Mouse (Mus musculus) kidney, embryonic 14.5 days (tissue): ENCODE measurements at regions not wholly inside any gene's neighbourhood (a gene's known extent, or its start where the extent isn't known, plus 50 kb on each side); places are given as distances from the start of the nearest gene placed in this dataset.
A peak's percentile ranks its signal among the peaks of the same experiment; 100 is the strongest.

Experiments
- ATAC-seq: fragments of 200-750 bp; cut with Nextera tagmentation; 2 replicates; pipeline ENCODE4 v1.8.0; 2017; ENCODE audit warnings: moderate number of reproducible peaks, mild to moderate bottlenecking, moderate TSS enrichment, moderate library complexity; ENCODE audit not compliant: low FRiP score, low TSS enrichment
- H3K27ac ChIP-seq: fragments of 300-500 bp; sonication (generic); 2 replicates; pipeline ENCODE4 v1.5.1; 2014; ENCODE audit warnings: low read depth, mild to moderate bottlenecking, low read length, moderate library complexity, mixed read lengths
- H3K27me3 ChIP-seq: fragments of 300-500 bp; sonication (generic); 2 replicates; pipeline ENCODE4 v1.6.1; 2014; ENCODE audit warnings: mild to moderate bottlenecking, low read length; ENCODE audit not compliant: control insufficient read depth, insufficient read depth
- H3K36me3 ChIP-seq: fragments of 300-500 bp; sonication (generic); 2 replicates; pipeline ENCODE4 v1.6.1; 2014; ENCODE audit warnings: low read length, mixed read lengths; ENCODE audit not compliant: control insufficient read depth, insufficient read depth
- H3K4me1 ChIP-seq: fragments of 300-500 bp; sonication (generic); 2 replicates; pipeline ENCODE4 v1.6.1; 2014; ENCODE audit warnings: low read length, mixed read lengths; ENCODE audit not compliant: control insufficient read depth, insufficient read depth
- H3K4me2 ChIP-seq: fragments of 300-500 bp; sonication (generic); replicated peaks from 2 replicates; pipeline ENCODE4 v1.6.1; 2014; ENCODE audit warnings: low read depth, mild to moderate bottlenecking, low read length
- H3K4me3 ChIP-seq: fragments of 300-500 bp; sonication (generic); 2 replicates; pipeline ENCODE4 v1.5.1; 2014; ENCODE audit warnings: mild to moderate bottlenecking, low read length
- H3K9ac ChIP-seq: fragments of 300-500 bp; sonication (generic); 2 replicates; pipeline ENCODE4 v1.6.1; 2014; ENCODE audit warnings: low read depth, mild to moderate bottlenecking, low read length, moderate library complexity
- H3K9me3 ChIP-seq: fragments of 300-500 bp; sonication (generic); 2 replicates; pipeline ENCODE4 v1.6.1; 2016; ENCODE audit warnings: low read length; ENCODE audit not compliant: control insufficient read depth
- WGBS: fragments of 180-500 bp; shearing (Covaris S2); extraction: QIAGEN DNeasy Blood & Tissue Kit; methylation state at CpG from one replicate; pipeline ENCODE4 v1.1.7; 2014; 5-methylcytosine and 5-hydroxymethylcytosine counted together

- H3K4me2 ChIP-seq: no peak overlapping the region
- H3K4me1 ChIP-seq: no peaks in the 10 kb centered on the region
- H3K36me3 ChIP-seq: no peaks in the 10 kb centered on the region
- 79% methylated on average over 4 of the region's 4 CpGs for WGBS
- no peak for ATAC-seq
- no peak overlapping the region for H3K27ac ChIP-seq
- no peak overlapping the region for H3K4me3 ChIP-seq
- no peaks in the 10 kb centered on the region for H3K9me3 ChIP-seq
- H3K9ac ChIP-seq: no peak overlapping the region
- no peaks in the 10 kb centered on the region for H3K27me3 ChIP-seq
Observed at GRCm38 (mm10) chr13:78717686-78718431, 518.3 kb upstream of the Nr2f1 start.

DNA sequence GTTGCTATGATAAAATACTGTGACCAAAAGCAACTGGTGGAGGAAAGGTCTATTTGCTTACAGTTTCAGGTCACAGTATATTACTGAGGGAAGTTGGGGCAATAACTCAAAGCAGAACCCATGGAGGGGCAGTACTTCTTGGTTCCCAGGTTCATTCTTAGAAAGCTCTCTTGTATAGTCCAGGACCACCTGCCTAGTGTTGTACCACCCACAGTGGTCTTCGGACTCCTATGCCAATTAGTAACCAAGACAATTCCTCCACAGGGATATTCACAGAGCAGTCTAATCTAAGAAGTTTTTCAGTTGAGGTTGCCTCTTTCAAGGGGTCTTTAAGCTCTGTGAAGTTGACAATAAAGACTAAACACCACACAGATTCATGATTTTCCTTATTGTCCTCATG is 517.6 kb upstream of the Nr2f1 start:
- Histone ChIP-seq H3K9ac (no peak overlapping the region), H3K36me3 (no peaks in the 10 kb centered on the region), H3K4me2 (no peak overlapping the region), H3K27ac (no peak overlapping the region), H3K4me1 (no peaks in the 10 kb centered on the region), H3K4me3 (no peak overlapping the region), H3K9me3 (no peaks in the 10 kb centered on the region), H3K27me3 (no peaks in the 10 kb centered on the region)
- 88% methylated on average over 1 of the region's 1 CpGs for WGBS
- ATAC-seq: no peak

- no peak overlapping the region for H3K4me2 ChIP-seq
- no peak overlapping the region for H3K4me3 ChIP-seq
- no peak for ATAC-seq
- 90% methylated on average over 1 of the region's 1 CpGs for WGBS
- no peaks in the 10 kb centered on the region for H3K9me3 ChIP-seq
- H3K4me1 ChIP-seq: no peaks in the 10 kb centered on the region
- H3K27ac ChIP-seq: no peak overlapping the region
- no peaks in the 10 kb centered on the region for H3K36me3 ChIP-seq
- no peak overlapping the region for H3K9ac ChIP-seq
- H3K27me3 ChIP-seq: no peaks in the 10 kb centered on the region
Observed at GRCm38 (mm10) chr13:78704693-78705092, 505.1 kb upstream of the Nr2f1 start.

- H3K27me3 ChIP-seq: no peaks in the 10 kb centered on the region
- no peaks in the 10 kb centered on the region for H3K36me3 ChIP-seq
- no peaks in the 10 kb centered on the region for H3K4me1 ChIP-seq
- H3K9me3 ChIP-seq: no peaks in the 10 kb centered on the region
- 37% methylated on average over 3 of the region's 3 CpGs for WGBS
- H3K4me3 ChIP-seq: no peak overlapping the region
- no peak overlapping the region for H3K9ac ChIP-seq
- no peak overlapping the region for H3K27ac ChIP-seq
- peak; percentile 52; the same call in 1 of the 2 replicates for ATAC-seq
- no peak overlapping the region for H3K4me2 ChIP-seq
Observed at GRCm38 (mm10) chr13:78697814-78698519, 498.4 kb upstream of the Nr2f1 start.

GRCm38 (mm10) chr13:78679255-78679895 is 479.8 kb upstream of the Nr2f1 start:
- Histone ChIP-seq H3K4me1 (no peaks in the 10 kb centered on the region), H3K4me2 (no peak overlapping the region), H3K9me3 (no peaks in the 10 kb centered on the region), H3K27me3 (no peaks in the 10 kb centered on the region), H3K36me3 (no peaks in the 10 kb centered on the region), H3K27ac (no peak overlapping the region), H3K4me3 (no peak overlapping the region), H3K9ac (no peak overlapping the region)
- ATAC-seq: no peak
- 63% methylated on average over 4 of the region's 4 CpGs for WGBS

DNA sequence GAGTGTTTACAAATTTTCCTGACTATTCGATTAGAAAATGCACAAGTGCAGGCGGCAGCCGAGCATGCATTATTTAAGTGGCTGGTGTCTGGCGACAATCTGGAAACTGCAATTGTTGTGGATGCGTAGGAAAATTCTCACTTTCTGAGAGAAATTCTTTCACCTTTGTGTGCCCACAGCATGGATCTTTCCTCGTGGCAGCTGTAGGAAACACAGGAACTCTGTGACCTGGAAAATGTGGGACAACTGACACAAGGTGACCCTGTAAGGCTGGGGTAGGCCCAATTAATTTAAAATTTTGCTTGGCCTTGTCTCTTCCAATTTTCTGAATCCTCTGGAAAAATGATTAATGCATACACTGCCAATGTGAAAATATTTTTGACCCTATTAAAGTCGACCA is 478.7 kb upstream of the Nr2f1 start:
- no peaks in the 10 kb centered on the region for H3K36me3 ChIP-seq
- 77% methylated on average over 7 of the region's 7 CpGs for WGBS
- ATAC-seq: no peak
- H3K4me1 ChIP-seq: no peaks in the 10 kb centered on the region
- H3K4me3 ChIP-seq: no peak overlapping the region
- no peaks in the 10 kb centered on the region for H3K27me3 ChIP-seq
- no peak overlapping the region for H3K27ac ChIP-seq
- H3K9me3 ChIP-seq: no peaks in the 10 kb centered on the region
- H3K4me2 ChIP-seq: no peak overlapping the region
- no peak overlapping the region for H3K9ac ChIP-seq

GRCm38 (mm10) chr13:78658285-78658684 is 458.7 kb upstream of the Nr2f1 start:
- no peak overlapping the region for H3K9ac ChIP-seq
- no peaks in the 10 kb centered on the region for H3K9me3 ChIP-seq
- no peaks in the 10 kb centered on the region for H3K27me3 ChIP-seq
- no peak overlapping the region for H3K27ac ChIP-seq
- no peaks in the 10 kb centered on the region for H3K36me3 ChIP-seq
- H3K4me3 ChIP-seq: no peak overlapping the region
- ATAC-seq: no peak
- H3K4me1 ChIP-seq: no peaks in the 10 kb centered on the region
- WGBS: 79% methylated on average over 7 of the region's 7 CpGs
- no peak overlapping the region for H3K4me2 ChIP-seq

DNA sequence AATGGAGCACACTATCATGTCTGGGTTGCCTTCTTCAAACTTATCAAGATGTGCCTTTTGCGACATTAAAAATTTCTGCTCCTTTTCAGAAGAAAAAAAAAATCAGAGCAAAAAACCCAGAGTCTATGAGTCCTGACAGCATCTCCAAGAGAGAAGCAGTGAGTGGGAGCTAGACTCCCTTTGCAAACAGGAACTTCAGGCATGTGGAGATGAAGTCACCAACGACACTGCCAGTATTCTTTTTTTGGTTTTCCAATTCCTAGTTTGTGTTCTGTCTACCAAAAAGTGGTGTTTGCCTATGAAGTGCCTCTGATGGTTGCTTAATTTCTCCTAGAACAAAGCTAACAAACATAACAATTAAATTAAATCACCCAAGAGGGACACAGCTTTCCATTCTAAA is 457.2 kb upstream of the Nr2f1 start:
- 83% methylated on average over 2 of the region's 2 CpGs for WGBS
- H3K36me3 ChIP-seq: no peaks in the 10 kb centered on the region
- H3K27me3 ChIP-seq: no peaks in the 10 kb centered on the region
- H3K4me3 ChIP-seq: no peak overlapping the region
- no peak overlapping the region for H3K4me2 ChIP-seq
- no peaks in the 10 kb centered on the region for H3K4me1 ChIP-seq
- no peak overlapping the region for H3K27ac ChIP-seq
- H3K9me3 ChIP-seq: no peaks in the 10 kb centered on the region
- no peak overlapping the region for H3K9ac ChIP-seq
- no peak for ATAC-seq

DNA sequence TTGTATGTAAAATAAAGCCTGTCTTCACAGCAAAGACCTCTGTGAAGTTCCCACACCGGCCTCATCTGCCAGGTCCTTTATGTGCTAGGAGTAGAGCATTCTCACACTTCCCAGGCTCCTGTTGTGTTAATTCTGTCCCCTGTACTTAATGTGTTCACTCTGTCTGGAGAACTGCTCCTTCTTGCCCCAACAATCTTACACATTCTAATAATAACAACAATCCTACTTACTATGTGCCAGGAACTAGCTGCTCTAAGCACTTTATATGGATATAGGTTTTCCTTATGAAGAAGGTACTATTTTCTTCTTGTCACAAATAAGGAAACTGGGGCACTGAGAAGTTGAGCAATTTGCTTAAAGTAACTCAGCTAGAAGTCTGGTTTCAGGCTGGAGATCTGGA is 456.6 kb upstream of the Nr2f1 start:
- no peaks in the 10 kb centered on the region for H3K27me3 ChIP-seq
- H3K36me3 ChIP-seq: no peaks in the 10 kb centered on the region
- no peak overlapping the region for H3K9ac ChIP-seq
- no peaks in the 10 kb centered on the region for H3K9me3 ChIP-seq
- no peak overlapping the region for H3K4me3 ChIP-seq
- H3K4me1 ChIP-seq: no peaks in the 10 kb centered on the region
- no peak for ATAC-seq
- H3K27ac ChIP-seq: no peak overlapping the region
- WGBS: 74% methylated on average over 1 of the region's 1 CpGs
- H3K4me2 ChIP-seq: no peak overlapping the region
